Mouse (Mus musculus) cortical plate, adult 2 months (tissue): ENCODE results near the gene Kifc3.

Experiments used
- CTCF ChIP-seq: fragments of 200-500 bp; IDR thresholded peaks from 2 replicates; pipeline ENCODE4 v1.5.1; 2011; ENCODE audit warnings: mild to moderate bottlenecking, control low read depth, low read length; ENCODE audit not compliant: insufficient read depth; ENCODE audit errors: extremely low read depth
- POLR2A ChIP-seq: fragments of 200-500 bp; IDR thresholded peaks from 2 replicates; pipeline ENCODE4 v1.6.1; 2011; ENCODE audit warnings: mild to moderate bottlenecking, low read length, control low read depth; ENCODE audit not compliant: insufficient read depth; ENCODE audit errors: extremely low read depth

DNA sequence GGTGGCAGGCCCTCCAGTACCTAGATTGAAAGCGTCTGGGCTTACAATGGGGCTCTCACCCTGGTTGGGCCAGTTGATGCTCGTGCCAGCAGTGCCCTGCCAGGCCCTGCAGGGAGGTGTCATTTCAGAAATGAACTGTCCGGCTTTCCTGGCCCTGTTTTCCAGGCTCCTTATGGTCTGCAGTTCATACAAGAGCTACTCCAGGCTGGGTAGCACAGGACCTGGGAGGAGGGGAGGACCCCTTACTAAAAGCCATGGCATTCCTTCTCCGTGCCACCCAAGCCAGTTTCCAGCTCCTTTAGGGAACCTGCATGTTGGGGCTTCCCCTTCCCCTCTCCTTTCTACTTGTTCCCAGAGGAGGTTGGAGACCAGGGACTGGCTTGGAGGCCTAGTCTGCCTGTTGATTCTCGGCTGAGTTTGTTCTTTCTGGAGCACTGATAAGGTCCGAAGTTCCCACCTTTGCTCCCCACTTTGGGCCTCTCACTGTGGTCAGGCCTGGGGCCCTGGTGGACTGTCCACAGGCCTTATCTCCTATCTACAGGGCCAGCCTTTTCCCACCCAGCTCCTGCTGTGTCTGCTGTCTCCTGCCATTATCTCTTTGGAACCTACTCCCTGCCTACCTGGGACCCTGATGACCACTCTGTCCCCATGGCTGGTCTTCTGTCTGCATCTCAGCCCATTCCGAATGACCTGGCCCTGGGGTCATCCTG lies 117.0 kb downstream of the Kifc3 start:
- no peak for TF ChIP-seq CTCF
- no peak for TF ChIP-seq POLR2A
